Mouse (Mus musculus) kidney, adult 2 months (tissue): ENCODE results near the gene Nat8f6. TPM values are rescaled to one million over a fixed set of nuclear protein-coding genes. Genes with fewer than 3 reads are reported as not detected.

Experiments
- DNase-seq: peaks from one replicate; pipeline ENCODE4 v3.0.0; 2021
- H3K27ac ChIP-seq: fragments of 200-500 bp; 2 replicates; pipeline ENCODE4 v1.5.1; 2012; ENCODE audit warnings: low read depth, low read length, control low read depth, inconsistent platforms; ENCODE audit not compliant: insufficient read depth
- H3K27me3 ChIP-seq: fragments of 200-500 bp; replicated peaks from 2 replicates; pipeline ENCODE4 v1.6.1; 2012; ENCODE audit warnings: mild to moderate bottlenecking, moderate library complexity, low read length, inconsistent platforms; ENCODE audit not compliant: control insufficient read depth, insufficient read depth
- H3K36me3 ChIP-seq: fragments of 200-500 bp; 2 replicates; pipeline ENCODE4 v1.6.1; 2012; ENCODE audit warnings: mild to moderate bottlenecking, moderate library complexity, low read length, inconsistent platforms; ENCODE audit not compliant: control insufficient read depth, insufficient read depth
- H3K4me1 ChIP-seq: fragments of 200-500 bp; 2 replicates; pipeline ENCODE4 v1.6.1; 2011; ENCODE audit warnings: low read length; ENCODE audit not compliant: control insufficient read depth, insufficient read depth
- H3K4me3 ChIP-seq: fragments of 200-500 bp; 2 replicates; pipeline ENCODE4 v1.5.1; 2011; ENCODE audit warnings: mild to moderate bottlenecking, low read depth, low read length, control low read depth; ENCODE audit not compliant: insufficient read depth
- CTCF ChIP-seq: fragments of 200-500 bp; conservative IDR thresholded peaks from 2 replicates; pipeline ENCODE4 v1.5.1; 2011; ENCODE audit warnings: low read depth, mild to moderate bottlenecking, control low read depth, low read length, moderate library complexity, mixed read lengths; ENCODE audit not compliant: insufficient read depth, insufficient read length
- POLR2A ChIP-seq: fragments of 200-500 bp; IDR thresholded peaks from one replicate; pipeline ENCODE4 v1.6.1; 2011; ENCODE audit warnings: low read depth, low read length, control low read depth
- WGBS: fragments of 180-500 bp; shearing (Covaris S2); methylation state at CpG from one replicate; pipeline ENCODE4 v1.1.7; 2018; 5-methylcytosine and 5-hydroxymethylcytosine counted together
- polyA plus RNA-seq: library from polyadenylated mRNA; depleted of rRNA; stranded (reverse); fragments of >200 nt; gene quantifications from 2 replicates; pipeline ENCODE4 v1.2.3, GENCODE M21; 2012

The Nat8f6 gene
- polyA plus RNA-seq, 1 experiment = 214 TPM

DNA sequence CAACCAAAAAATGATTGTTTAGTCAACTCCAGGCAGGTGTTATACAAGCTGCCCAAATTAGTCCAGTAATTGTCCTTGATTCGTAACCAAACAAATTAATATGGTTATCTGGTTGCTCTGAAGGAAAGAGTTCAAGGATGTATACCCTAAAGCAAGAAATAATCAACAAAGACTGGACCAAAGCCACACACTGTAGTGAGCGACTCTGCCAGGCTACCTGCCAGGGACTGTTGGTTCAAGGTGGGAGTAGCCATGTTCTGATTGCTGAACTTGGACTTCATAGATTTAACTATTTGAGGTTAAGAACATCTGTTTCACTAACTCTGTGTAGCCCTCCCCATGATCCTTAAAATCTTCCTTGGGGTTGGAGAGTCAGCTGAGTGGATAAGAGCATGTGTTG, 42.4 kb upstream of the Nat8f6 start:
- no peak overlapping the region for H3K4me3 ChIP-seq
- no peak overlapping the region for H3K27ac ChIP-seq
- peaks cover 11% of the 10 kb centered on the region for H3K4me1 ChIP-seq
- no peak for DNase-seq
- no peak for TF ChIP-seq POLR2A
- no peak for TF ChIP-seq CTCF
- no peaks in the 10 kb centered on the region for H3K27me3 ChIP-seq
- 54% methylated on average over 2 of the region's 2 CpGs for WGBS
- no peaks in the 10 kb centered on the region for H3K36me3 ChIP-seq

DNA sequence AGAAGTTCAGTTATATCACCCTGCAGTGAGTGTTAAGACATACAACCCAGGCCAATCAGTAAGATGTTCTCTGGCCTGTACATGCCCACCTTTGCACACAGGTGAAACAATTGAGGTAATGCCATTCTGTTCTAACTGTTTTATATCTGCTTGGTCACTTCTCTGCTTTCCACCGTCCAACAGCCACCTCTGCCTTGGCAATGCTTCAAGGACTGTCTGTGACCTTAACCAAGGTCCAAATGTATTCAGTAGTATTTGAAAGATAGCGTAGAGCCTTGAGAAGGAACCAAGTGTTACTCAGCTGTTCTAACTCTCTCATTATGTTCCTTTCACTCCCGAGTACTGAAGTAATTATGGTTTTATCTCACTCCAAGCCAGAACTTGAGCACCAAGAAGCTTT, 41.8 kb upstream of the Nat8f6 start:
- Histone ChIP-seq H3K4me3 (no peak overlapping the region), H3K27ac (no peak overlapping the region), H3K36me3 (no peaks in the 10 kb centered on the region), H3K27me3 (no peaks in the 10 kb centered on the region), H3K4me1 (peaks cover 8% of the 10 kb centered on the region; the same call in 1 of the 2 replicates)
- DNase-seq = peak; percentile 81
- TF ChIP-seq POLR2A = no peak
- TF ChIP-seq CTCF = no peak
- 27% methylated on average over 3 of the region's 3 CpGs for WGBS

DNA sequence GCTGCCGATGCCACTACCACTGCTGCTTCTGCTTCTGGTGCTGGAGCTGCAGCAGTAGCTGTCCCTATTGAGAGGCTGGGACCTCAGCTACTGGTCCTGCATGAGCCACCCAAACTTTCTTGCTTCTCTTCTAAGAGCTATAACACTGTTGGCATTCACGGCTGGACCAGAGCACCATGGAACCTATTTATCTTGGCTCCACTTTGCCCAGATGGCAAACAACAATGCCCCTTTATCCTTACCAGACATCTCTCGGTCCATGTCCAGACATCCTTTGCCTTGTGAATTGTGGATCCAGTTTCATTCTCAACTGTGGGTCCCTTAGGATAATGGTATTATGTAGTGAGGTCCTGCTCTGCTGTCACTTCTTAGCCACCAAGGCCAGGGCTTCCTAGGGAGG, 40.5 kb upstream of the Nat8f6 start:
- no peaks in the 10 kb centered on the region for H3K27me3 ChIP-seq
- H3K4me1 ChIP-seq = peaks cover 8% of the 10 kb centered on the region; the same call in 1 of the 2 replicates
- peak; percentile 47 for DNase-seq
- no peaks in the 10 kb centered on the region for H3K36me3 ChIP-seq
- H3K27ac ChIP-seq = no peak overlapping the region
- no peak overlapping the region for H3K4me3 ChIP-seq
- 82% methylated on average over 3 of the region's 3 CpGs for WGBS
- TF ChIP-seq CTCF (no peak), POLR2A (no peak)

DNA sequence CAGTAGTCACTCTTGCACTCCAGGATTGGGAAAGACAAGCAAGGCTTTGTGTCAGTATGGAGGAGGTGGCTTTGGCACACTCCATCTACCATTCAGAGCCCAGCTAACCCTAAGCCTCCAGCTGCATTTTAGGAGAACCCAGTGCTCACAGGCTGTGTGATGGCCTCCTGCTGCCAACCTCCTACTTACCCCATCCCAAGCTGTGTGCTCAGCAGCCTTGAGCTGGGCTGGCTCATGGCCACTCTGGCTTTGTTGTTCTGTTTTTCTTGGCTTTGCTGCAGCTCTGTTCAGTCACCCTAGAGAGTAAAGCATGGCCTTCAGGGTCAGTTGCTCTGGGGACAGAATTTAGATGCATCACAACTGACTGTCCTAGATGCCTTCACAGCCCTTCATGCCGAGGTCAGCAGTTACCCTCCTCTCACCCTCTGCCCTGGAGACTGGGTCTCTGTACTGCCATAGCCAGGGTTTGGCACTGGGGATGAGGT, 35.5 kb upstream of the Nat8f6 start:
- peak; percentile 91 for DNase-seq
- Histone ChIP-seq H3K27me3 (no peaks in the 10 kb centered on the region), H3K4me3 (no peak overlapping the region), H3K27ac (no peak overlapping the region), H3K36me3 (no peaks in the 10 kb centered on the region), H3K4me1 (peaks cover 5% of the 10 kb centered on the region; the same call in 1 of the 2 replicates)
- TF ChIP-seq POLR2A = no peak
- no peak for TF ChIP-seq CTCF
- 34% methylated on average over 1 of the region's 1 CpGs for WGBS

DNA sequence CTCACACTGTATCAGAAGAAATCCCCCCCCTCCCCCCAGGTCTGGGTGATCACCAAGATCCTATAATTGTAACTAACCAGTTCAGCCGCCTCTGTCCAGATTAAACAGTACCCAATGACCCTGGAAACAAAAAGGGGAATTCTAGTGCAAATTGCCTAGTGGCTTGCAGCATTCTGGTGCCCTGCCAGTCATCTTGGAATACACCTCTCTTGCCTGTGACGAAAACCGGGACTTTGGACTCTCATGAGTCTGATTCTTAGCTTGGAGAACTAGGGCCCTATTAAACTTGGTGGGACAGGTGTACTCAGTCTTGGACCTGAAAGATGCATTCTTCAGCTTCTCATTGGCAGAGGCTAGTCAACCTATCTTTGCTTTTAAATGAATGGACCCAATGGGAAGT, 32.7 kb upstream of the Nat8f6 start:
- Histone ChIP-seq H3K36me3 (no peaks in the 10 kb centered on the region), H3K4me3 (no peak overlapping the region), H3K27ac (no peak overlapping the region), H3K27me3 (no peaks in the 10 kb centered on the region), H3K4me1 (peaks cover 9% of the 10 kb centered on the region; the same call in 1 of the 2 replicates)
- peak; percentile 92 for DNase-seq
- no peak for TF ChIP-seq POLR2A
- no peak for TF ChIP-seq CTCF
- 29% methylated on average over 3 of the region's 3 CpGs for WGBS

DNA sequence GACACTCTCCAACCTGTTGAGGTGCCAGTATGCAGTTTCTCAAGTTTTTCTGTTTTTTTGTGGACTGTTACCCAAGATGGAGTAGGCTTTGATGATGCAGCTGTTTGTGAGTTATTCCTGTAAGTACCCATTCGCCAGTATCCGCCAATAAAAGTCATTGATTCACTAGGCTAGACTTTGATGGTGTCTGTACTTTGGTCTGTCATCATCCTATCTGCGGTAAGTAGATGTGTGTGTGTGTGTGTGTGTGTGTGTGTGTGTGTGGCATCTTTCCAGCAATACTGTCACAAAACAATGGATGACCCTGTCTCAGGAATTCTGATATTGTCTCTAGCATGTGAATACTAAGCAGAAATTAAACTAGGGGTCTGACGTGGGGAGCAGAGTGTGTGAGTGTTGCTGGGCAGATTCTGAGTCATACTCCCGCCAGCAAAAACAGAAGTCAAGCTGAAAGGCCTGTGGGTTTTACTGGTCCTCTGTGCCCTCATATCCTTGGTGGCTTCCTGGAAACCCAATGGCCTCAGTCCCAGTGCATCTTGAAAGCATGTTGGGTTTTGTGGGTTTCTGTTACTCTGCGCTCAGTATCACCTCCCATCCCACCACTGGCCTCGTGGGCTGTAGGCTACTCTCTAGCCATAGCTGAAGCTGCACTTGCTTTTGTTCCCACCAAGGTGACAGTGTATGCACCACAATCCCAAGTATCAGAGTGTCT, 30.5 kb upstream of the Nat8f6 start:
- 76% methylated on average over 7 of the region's 7 CpGs for WGBS
- Histone ChIP-seq H3K36me3 (no peaks in the 10 kb centered on the region), H3K27ac (no peak overlapping the region), H3K27me3 (no peaks in the 10 kb centered on the region), H3K4me1 (peaks cover 9% of the 10 kb centered on the region; the same call in 1 of the 2 replicates), H3K4me3 (no peak overlapping the region)
- TF ChIP-seq POLR2A (no peak), CTCF (no peak)
- DNase-seq = peak; percentile 58

DNA sequence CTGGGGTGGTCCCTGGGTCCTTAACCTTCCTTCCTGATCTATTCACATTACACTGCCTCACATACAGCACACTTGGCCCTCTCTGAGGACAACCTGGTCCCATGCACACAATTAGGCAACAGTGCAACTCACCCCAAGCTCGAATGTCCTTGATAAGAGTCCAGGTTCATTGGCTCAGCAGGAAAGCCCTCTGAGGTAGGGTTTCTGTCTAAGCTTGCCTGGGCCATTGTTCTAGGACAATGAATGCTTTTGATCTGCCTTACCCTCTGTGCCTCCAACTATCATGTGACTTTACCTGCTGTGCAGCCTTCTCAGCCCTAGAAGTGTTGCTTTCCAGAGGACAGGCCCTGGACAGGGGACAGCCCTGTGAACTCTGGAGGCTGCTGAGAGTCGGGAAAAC, 28.5 kb upstream of the Nat8f6 start:
- 45% methylated on average over 2 of the region's 2 CpGs for WGBS
- Histone ChIP-seq H3K27me3 (no peaks in the 10 kb centered on the region), H3K27ac (no peak overlapping the region), H3K4me3 (no peak overlapping the region), H3K36me3 (no peaks in the 10 kb centered on the region), H3K4me1 (peaks cover 6% of the 10 kb centered on the region; the same call in 1 of the 2 replicates)
- no peak for TF ChIP-seq CTCF
- TF ChIP-seq POLR2A = no peak
- DNase-seq = no peak

DNA sequence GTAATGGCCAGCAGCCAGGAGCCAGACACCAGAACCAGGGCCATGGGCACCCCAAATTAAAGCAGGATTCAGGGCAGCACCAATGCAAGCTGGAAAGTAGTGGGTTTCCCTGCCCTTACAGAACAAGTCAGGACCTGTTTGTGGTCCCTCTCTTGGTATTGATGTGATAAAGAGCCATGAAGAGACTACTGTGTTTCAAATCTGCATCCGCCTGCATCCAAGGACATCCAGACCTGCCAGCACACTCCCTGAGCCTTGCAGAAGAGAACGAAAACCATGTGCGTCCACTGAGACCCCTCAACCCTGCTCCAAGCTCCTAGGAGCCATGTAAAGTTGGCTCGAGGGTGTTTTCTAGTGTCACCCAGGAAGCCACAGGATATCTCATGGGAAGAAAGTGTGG, 27.4 kb upstream of the Nat8f6 start:
- no peak for TF ChIP-seq CTCF
- TF ChIP-seq POLR2A = no peak
- 93% methylated on average over 4 of the region's 4 CpGs for WGBS
- no peaks in the 10 kb centered on the region for H3K27me3 ChIP-seq

More for the DNA sequence above, 27.4 kb upstream of the Nat8f6 start:
- H3K27ac ChIP-seq = no peak overlapping the region
- no peak for DNase-seq
- H3K36me3 ChIP-seq = no peaks in the 10 kb centered on the region
- peaks cover 4% of the 10 kb centered on the region; the same call in 1 of the 2 replicates for H3K4me1 ChIP-seq
- no peak overlapping the region for H3K4me3 ChIP-seq
